Mouse (Mus musculus) ES-CJ7 (cell line): ENCODE measurements at regions not wholly inside any gene's neighbourhood (a gene's known extent, or its start where the extent isn't known, plus 50 kb on each side); places are given as distances from the start of the nearest gene placed in this dataset.

Experiments
- DNase-seq: peaks from one replicate; pipeline ENCODE4 v3.0.0; 2011; ENCODE audit warnings: low read depth, low spot score

DNA sequence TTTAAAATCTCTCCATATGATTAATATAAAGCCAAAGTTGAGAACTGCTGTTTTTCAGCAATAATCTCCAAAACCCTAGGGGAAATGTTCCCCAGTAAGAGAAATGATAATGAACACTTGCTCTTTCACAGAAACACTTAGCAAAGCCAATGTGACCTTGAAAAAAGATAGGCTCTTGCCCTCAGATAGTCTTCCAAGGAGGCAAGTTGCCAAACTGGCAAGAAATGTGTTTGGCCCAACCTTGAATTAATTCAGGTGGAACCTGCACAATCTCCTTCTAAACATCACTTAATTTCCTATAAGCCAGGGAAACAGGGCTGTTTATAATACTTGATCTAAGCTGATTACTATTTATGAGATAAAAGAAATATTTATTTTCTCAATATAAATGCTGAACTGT, 244.0 kb upstream of the Gnaz start:
- DNase-seq: no peak

DNA sequence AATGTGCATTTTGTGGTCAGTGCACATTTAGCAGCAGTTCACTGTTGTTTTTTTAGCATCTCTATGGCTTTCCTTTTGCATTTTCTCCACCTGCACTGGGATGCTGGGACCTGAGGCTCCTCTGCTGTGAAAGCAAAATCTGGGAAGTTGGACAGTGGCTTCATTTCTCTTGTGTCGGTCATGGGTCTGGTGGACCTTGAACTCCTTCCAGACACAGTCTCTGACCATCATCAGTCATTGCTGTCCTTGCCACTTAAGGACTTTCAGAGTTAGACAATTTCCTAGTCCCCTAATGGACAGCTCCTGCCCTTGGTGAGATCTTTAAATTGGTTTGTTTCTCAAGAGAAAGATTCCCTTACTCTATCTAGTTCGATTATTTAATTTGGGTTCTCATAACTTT, 217.5 kb upstream of the Gnaz start:
- DNase-seq: no peak

DNA sequence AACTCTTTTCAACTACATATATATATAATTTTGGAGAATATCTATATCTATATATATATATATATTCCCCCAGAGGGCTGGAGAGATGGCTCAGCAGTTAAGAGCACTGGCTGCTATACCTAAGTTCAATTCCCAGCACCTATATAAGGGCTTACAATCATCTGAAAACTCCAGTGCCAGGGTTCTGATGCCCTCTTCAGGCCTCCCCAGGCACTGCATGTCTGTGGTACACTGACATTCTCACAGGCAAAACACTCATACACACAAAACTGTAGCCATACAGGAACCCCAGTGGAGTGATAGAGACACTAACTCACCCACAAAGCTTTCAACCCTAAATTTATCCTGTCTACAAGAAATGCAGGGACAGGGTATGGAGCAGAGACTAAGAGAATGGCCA, 216.1 kb upstream of the Gnaz start:
- peak; percentile 38 for DNase-seq

DNA sequence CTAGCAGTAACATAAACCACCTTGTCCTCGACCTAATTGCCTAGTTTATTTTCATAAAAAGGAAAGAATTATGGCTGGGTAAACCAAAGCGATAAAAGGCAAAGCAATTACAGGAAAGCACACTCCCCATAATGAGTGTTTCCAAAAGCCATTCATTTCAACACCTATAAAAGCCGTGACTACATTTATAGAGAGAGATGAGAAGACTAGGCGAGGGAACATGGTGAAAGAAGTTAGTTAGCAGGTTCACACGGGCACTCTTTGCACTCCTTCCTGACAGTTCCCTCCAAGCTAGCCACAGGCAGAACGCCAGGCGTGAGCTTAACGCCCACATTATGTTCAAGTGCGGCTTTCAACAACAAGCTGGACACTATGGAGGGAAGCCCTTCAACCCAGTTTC, 206.2 kb upstream of the Gnaz start:
- DNase-seq: no peak

DNA sequence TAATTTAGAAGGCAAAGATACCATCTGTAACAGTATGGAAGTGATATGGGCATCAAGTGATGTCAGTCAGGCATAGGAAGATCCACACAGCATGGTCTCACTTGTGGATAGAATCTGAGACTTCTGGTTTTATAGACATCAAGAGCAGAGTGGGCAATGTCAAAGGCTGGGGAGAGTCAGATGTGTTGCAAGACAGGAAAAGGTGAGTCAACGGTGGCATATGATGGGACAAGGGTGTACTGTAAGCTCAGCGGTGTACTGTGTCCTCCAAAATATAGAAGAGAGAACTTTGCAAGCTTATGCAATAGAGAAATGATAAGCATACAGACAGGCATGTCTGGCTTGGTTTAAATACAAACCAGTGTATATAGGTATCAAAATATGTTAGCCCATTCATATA, 177.7 kb upstream of the Gnaz start:
- no peak for DNase-seq

DNA sequence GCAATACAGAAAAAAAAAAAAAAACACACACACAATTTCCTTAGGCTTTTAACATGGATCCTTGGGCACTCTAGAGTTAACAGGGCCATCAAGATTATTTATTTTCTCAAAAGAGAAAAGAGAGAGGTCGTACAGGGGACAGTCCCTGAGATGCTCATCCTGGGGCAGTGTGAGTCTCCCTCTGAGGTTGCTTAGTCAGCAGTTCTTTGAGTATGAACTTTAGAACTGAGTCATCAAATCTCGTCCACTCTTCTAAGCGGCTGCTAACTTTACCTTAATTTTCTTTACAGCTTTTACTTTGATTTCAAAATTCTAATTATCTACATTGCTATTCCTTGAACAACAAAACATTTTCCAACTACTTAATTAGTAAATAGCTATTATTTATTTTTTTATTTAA, 177.0 kb upstream of the Gnaz start:
- DNase-seq: no peak

DNA sequence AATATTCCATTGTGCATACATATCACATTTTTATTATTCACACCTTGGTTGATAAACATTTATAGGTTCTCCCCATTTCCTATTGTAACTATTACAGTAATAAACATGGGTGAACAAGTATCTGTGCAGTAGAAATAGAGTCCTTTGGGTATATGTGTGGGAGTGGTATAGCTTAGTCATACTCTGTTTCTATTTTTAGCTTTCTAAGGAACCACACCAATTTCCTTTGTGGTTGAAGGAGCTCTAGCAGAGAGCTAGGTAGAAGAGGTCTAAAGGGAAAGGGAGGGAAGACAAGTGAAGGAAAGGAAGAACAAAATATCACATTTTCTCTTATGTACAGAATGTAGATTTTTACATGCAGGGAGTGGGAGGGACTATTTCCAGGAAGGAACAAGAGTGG, 143.6 kb upstream of the Gnaz start:
- DNase-seq: no peak

DNA sequence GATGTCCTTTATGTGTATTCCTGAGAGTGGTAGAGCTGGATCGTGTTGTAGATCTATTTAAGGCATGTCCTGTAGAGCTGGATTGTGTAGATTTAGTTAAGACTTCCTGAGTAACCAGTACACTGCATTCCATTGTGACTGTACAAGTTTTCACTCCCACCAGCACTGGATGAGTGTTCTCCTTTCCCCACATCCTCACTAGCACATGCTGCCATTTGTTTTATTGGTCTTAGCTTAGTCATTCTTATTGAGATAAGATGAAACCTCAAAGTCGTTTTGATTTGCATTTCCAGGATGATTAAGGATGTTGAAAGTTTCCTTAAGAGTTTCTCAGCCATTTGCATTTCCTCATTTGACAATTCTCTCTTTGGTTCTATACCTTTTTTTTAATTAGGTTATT, 132.6 kb upstream of the Gnaz start:
- DNase-seq: no peak

DNA sequence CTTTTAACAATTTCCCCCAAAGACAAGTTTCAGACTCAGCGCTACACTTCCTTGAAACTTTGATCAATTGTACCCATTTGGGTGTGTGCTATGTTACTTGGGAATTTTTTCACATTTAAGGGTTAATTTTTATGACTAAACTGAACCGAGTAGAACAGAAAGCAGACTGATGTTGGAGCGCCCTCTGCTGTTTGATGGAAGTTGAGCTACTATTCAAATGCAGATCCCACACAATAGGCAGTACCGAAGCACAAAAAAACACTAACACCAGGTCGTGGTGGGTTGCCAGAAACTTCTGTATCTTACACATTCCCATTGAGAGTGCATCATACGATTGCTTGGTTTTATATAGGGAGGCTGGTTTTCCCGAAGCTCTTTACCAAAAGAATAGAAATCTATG, 118.6 kb upstream of the Gnaz start:
- peak; percentile 81 for DNase-seq

DNA sequence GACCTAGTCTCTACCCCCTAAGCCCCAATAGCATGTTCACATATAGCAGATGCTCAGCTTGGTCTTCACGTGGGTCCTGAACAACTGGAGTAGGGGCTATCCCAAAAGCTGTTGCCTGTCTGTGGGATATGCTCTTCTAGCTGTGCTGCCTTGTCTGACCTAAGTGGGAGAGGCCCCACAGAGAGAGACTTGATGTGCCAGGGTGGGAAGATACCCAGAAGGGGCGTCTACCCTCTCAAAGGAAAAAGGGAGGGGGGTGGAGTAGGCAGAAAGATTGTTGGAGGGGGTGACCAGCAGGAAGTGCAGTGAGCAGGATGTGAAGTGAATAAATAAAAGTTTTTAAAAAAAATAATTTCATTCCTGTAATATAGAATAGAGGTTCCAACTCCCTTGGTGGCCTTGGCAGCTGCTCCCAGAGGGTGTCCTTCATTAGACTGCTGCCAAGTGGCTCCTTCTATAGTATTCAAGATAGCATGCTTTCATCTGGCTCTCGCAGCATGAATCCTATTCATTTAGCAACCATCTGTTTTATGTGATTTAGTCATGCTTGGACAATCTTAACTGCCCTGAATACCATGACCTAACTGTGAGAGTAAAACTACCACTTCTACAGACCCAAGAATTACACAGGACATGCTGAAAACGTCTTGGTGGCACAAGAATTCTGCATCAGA, 111.8 kb upstream of the Gnaz start:
- no peak for DNase-seq
